Mouse (Mus musculus) liver, embryonic 14.5 days (tissue): ENCODE results near the gene Cbfb.

Experiments
- CTCF ChIP-seq: IDR thresholded peaks from 2 replicates; pipeline ENCODE4 v1.5.1; 2016; ENCODE audit warnings: antibody characterized with exemption, low read depth, control low read depth
- EP300 ChIP-seq: IDR thresholded peaks from 2 replicates; pipeline ENCODE4 v1.6.1; 2016; ENCODE audit warnings: antibody characterized with exemption, low read depth

- TF ChIP-seq CTCF (no peak), EP300 (no peak)
Measured at GRCm38 (mm10) chr8:105164272-105164902, 6.1 kb upstream of the Cbfb start.
